Mouse (Mus musculus): Measurements from ENCODE around the gene Zswim9.

DNA sequence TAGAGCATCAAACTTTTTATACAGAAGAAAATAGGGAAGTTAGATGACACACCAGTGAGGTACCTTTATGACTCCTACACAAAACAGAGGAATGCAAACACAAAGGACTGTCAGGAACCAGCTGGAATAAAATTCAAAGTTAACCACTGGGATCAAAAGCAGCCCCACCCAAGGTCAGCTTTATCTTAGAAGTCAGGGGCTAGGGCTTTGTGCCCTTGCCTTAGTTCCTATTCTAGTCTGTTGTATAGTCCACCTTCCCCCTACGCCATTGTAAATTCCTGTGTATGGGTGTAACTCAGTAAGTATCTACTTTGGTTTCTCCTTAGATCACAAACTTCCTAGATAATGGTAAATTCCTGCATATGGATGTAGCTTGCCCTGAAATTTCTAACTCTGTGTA lies 19.1 kb upstream of the Zswim9 start:
- TF ChIP-seq CTCF (IDR thresholded peaks at IDR 0.05; ENCODE audit: borderline replicate concordance, insufficient read depth, low read length) = no peak
- no peak for TF ChIP-seq POLR2A (IDR thresholded peaks at IDR 0.05; ENCODE audit: low read depth, low read length)
